Mouse (Mus musculus) hindbrain, embryonic 16.5 days (tissue): ENCODE measurements around the gene Dnmt3a. TPM values are rescaled to one million over a fixed set of nuclear protein-coding genes. Genes with fewer than 3 reads are reported as not detected.
"Not testable (repeated sequence)": the region's sequence is repeated elsewhere in the genome, so short reads cannot be mapped to it uniquely, and the experiment has no call there.

Experiments
- ATAC-seq: fragments of 200-750 bp; cut with Nextera tagmentation; 2 replicates; pipeline ENCODE4 v1.8.0; 2017; ENCODE audit warnings: moderate TSS enrichment, moderate library complexity
- H3K27ac ChIP-seq: fragments of 300-500 bp; sonication (generic); 2 replicates; pipeline ENCODE4 v1.5.1; 2014; ENCODE audit warnings: low read depth, mild to moderate bottlenecking, control low read depth, low read length, moderate library complexity
- H3K27me3 ChIP-seq: fragments of 300-500 bp; sonication (generic); replicated peaks from 2 replicates; pipeline ENCODE4 v1.6.1; 2014; ENCODE audit warnings: low read length; ENCODE audit not compliant: control insufficient read depth, insufficient read depth
- H3K36me3 ChIP-seq: fragments of 300-500 bp; sonication (generic); 2 replicates; pipeline ENCODE4 v1.6.1; 2014; ENCODE audit warnings: mild to moderate bottlenecking, low read length, moderate library complexity, mixed read lengths; ENCODE audit not compliant: control insufficient read depth, insufficient read depth
- H3K4me1 ChIP-seq: fragments of 300-500 bp; sonication (generic); 2 replicates; pipeline ENCODE4 v1.6.1; 2014; ENCODE audit warnings: low read depth, low read length; ENCODE audit not compliant: control insufficient read depth, insufficient read depth
- H3K4me2 ChIP-seq: fragments of 300-500 bp; sonication (generic); 2 replicates; pipeline ENCODE4 v1.6.1; 2014; ENCODE audit warnings: mild to moderate bottlenecking, low read length, control low read depth, moderate library complexity
- H3K4me3 ChIP-seq: fragments of 300-500 bp; sonication (generic); 2 replicates; pipeline ENCODE4 v1.5.1; 2014; ENCODE audit warnings: mild to moderate bottlenecking, low read length, control low read depth, moderate library complexity
- H3K9ac ChIP-seq: fragments of 300-500 bp; sonication (generic); 2 replicates; pipeline ENCODE4 v1.6.1; 2014; ENCODE audit warnings: low read depth, mild to moderate bottlenecking, control low read depth, low read length, moderate library complexity
- H3K9me3 ChIP-seq: fragments of 300-500 bp; sonication (generic); 2 replicates; pipeline ENCODE4 v1.6.1; 2014; ENCODE audit warnings: mild to moderate bottlenecking, low read length, moderate library complexity; ENCODE audit not compliant: control insufficient read depth
- WGBS: fragments of 180-500 bp; shearing (Covaris S2); extraction: QIAGEN DNeasy Blood & Tissue Kit; methylation state at CpG from one replicate; pipeline ENCODE4 v1.1.7; 2014; 5-methylcytosine and 5-hydroxymethylcytosine counted together
- polyA plus RNA-seq: library from polyadenylated mRNA; unstranded; fragments of >200 nt; fragmentation: Nextera tagmentation; extraction: Ambion mirVana; gene quantifications from 2 replicates; pipeline ENCODE4 v1.2.1, GENCODE M21; 2015

The Dnmt3a gene
- polyA plus RNA-seq, 1 experiment from 2014 or later: 104 TPM

- H3K9ac ChIP-seq: no peak overlapping the region
- no peaks in the 10 kb centered on the region for H3K9me3 ChIP-seq
- no peak overlapping the region for H3K27ac ChIP-seq
- no peak overlapping the region for H3K4me2 ChIP-seq
- no peaks in the 10 kb centered on the region for H3K4me1 ChIP-seq
- ATAC-seq: no peak
- no peak overlapping the region for H3K4me3 ChIP-seq
- WGBS: 92% methylated on average over 7 of the region's 7 CpGs
- H3K36me3 ChIP-seq: peaks cover 5% of the 10 kb centered on the region; the same call in 1 of the 2 replicates
- no peaks in the 10 kb centered on the region for H3K27me3 ChIP-seq
Observed at GRCm38 (mm10) chr12:3911831-3912348, 106.1 kb downstream of the Dnmt3a start.

GRCm38 (mm10) chr12:3915852-3916251 lies 110.0 kb downstream of the Dnmt3a start:
- no peak overlapping the region for H3K9ac ChIP-seq
- no peaks in the 10 kb centered on the region for H3K27me3 ChIP-seq
- 88% methylated on average over 3 of the region's 3 CpGs for WGBS
- no peak overlapping the region for H3K4me3 ChIP-seq
- H3K36me3 ChIP-seq: no peaks in the 10 kb centered on the region
- H3K9me3 ChIP-seq: no peaks in the 10 kb centered on the region
- H3K27ac ChIP-seq: no peak overlapping the region
- no peak for ATAC-seq
- no peak overlapping the region for H3K4me2 ChIP-seq
- H3K4me1 ChIP-seq: peaks cover 4% of the 10 kb centered on the region; the same call in 1 of the 2 replicates

- peaks cover 4% of the 10 kb centered on the region; the same call in 1 of the 2 replicates for H3K4me1 ChIP-seq
- H3K36me3 ChIP-seq: no peaks in the 10 kb centered on the region
- no peak overlapping the region for H3K9ac ChIP-seq
- H3K4me3 ChIP-seq: no peak overlapping the region
- H3K4me2 ChIP-seq: no peak overlapping the region
- ATAC-seq: peak; percentile 48
- WGBS: 19% methylated on average over 14 of the region's 14 CpGs
- H3K9me3 ChIP-seq: no peaks in the 10 kb centered on the region
- H3K27me3 ChIP-seq: no peaks in the 10 kb centered on the region
- no peak overlapping the region for H3K27ac ChIP-seq
Observed at GRCm38 (mm10) chr12:3917668-3918341, 112.0 kb downstream of the Dnmt3a start.

GRCm38 (mm10) chr12:3918577-3918976 lies 112.8 kb downstream of the Dnmt3a start:
- 79% methylated on average over 3 of the region's 3 CpGs for WGBS
- H3K4me3 ChIP-seq: no peak overlapping the region
- no peak overlapping the region for H3K9ac ChIP-seq
- no peaks in the 10 kb centered on the region for H3K27me3 ChIP-seq
- ATAC-seq: no peak
- H3K27ac ChIP-seq: no peak overlapping the region
- H3K9me3 ChIP-seq: no peaks in the 10 kb centered on the region
- peaks cover 4% of the 10 kb centered on the region; the same call in 1 of the 2 replicates for H3K4me1 ChIP-seq
- H3K36me3 ChIP-seq: no peaks in the 10 kb centered on the region
- no peak overlapping the region for H3K4me2 ChIP-seq

- H3K27me3 ChIP-seq: no peaks in the 10 kb centered on the region
- no peak overlapping the region for H3K9ac ChIP-seq
- no peak for ATAC-seq
- WGBS: 86% methylated on average over 3 of the region's 3 CpGs
- no peaks in the 10 kb centered on the region for H3K36me3 ChIP-seq
- peaks cover 4% of the 10 kb centered on the region; the same call in 1 of the 2 replicates for H3K4me1 ChIP-seq
- no peaks in the 10 kb centered on the region for H3K9me3 ChIP-seq
- H3K4me3 ChIP-seq: no peak overlapping the region
- no peak overlapping the region for H3K4me2 ChIP-seq
- H3K27ac ChIP-seq: no peak overlapping the region
Observed at GRCm38 (mm10) chr12:3919423-3919822, 113.6 kb downstream of the Dnmt3a start.

- no peaks in the 10 kb centered on the region for H3K4me1 ChIP-seq
- H3K9me3 ChIP-seq: no peaks in the 10 kb centered on the region
- H3K4me2 ChIP-seq: no peak overlapping the region
- H3K27me3 ChIP-seq: no peaks in the 10 kb centered on the region
- 0% methylated on average over 1 of the region's 1 CpGs for WGBS
- peak; percentile 53; the same call in 1 of the 2 replicates for ATAC-seq
- no peak overlapping the region for H3K27ac ChIP-seq
- no peak overlapping the region for H3K9ac ChIP-seq
- H3K4me3 ChIP-seq: no peak overlapping the region
- H3K36me3 ChIP-seq: no peaks in the 10 kb centered on the region
Observed at GRCm38 (mm10) chr12:3926127-3926526, 120.3 kb downstream of the Dnmt3a start.

GRCm38 (mm10) chr12:3928841-3929240 lies 123.0 kb downstream of the Dnmt3a start:
- Histone ChIP-seq H3K27ac (no peak overlapping the region), H3K36me3 (no peaks in the 10 kb centered on the region), H3K9me3 (no peaks in the 10 kb centered on the region), H3K27me3 (no peaks in the 10 kb centered on the region), H3K4me2 (no peak overlapping the region), H3K9ac (no peak overlapping the region), H3K4me3 (no peak overlapping the region), H3K4me1 (no peaks in the 10 kb centered on the region)
- 83% methylated on average over 3 of the region's 3 CpGs for WGBS
- 0 out of 2 replicates have a peak, but pooled peaks have one; percentile 72 for ATAC-seq

- not testable (repeated sequence) for H3K36me3 ChIP-seq, H3K27ac ChIP-seq, H3K9ac ChIP-seq, H3K4me1 ChIP-seq, H3K4me3 ChIP-seq, H3K4me2 ChIP-seq, H3K27me3 ChIP-seq, H3K9me3 ChIP-seq, ATAC-seq
- 87% methylated on average over 29 of the region's 47 CpGs for WGBS
Observed at GRCm38 (mm10) chr12:3930090-3930865, 124.5 kb downstream of the Dnmt3a start.

GRCm38 (mm10) chr12:3942026-3942425 lies 136.2 kb downstream of the Dnmt3a start:
- ATAC-seq: no peak
- H3K27me3 ChIP-seq: 0 out of 2 replicates have a peak, but pooled peaks cover 2% of the 10 kb centered on the region
- no peak overlapping the region for H3K4me3 ChIP-seq
- H3K36me3 ChIP-seq: no peaks in the 10 kb centered on the region
- H3K9ac ChIP-seq: no peak overlapping the region
- 10% methylated on average over 11 of the region's 11 CpGs for WGBS
- H3K27ac ChIP-seq: no peak overlapping the region
- H3K4me1 ChIP-seq: peaks cover 3% of the 10 kb centered on the region; the same call in 1 of the 2 replicates
- H3K4me2 ChIP-seq: no peak overlapping the region
- no peaks in the 10 kb centered on the region for H3K9me3 ChIP-seq
